18 mouse cellular contexts compared by ENCODE assay signal in the genomic region with DNA sequence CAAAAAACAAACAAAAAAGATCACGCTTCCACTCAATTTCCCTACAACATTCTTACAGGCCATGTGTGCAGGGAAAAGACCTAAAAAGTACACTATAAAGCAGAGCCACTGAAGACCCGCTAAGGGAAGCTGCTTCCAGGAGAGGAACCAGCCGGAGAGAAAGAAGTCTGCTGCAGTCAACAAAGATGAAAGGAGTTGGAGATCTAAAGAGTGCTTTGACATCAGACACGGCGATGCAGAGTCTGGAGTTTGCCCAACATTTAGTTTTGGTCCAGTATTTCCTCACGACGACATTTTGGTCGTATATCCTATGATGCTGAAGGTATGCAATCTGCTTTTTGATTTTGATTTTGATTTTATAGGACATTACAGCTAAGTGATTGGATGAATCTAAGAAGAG.
"Had no signal": no experiment of that assay in that cellular context is flagged by ENCODE, and none has a peak within 500 bp of the region (broad histone marks: within the 10 kb centered on the region; RNA-seq: fewer than 3 reads in every experiment).

No protein-coding gene starts in this region.

- H3K27me3 ChIP-seq: limb, embryonic 12.5 days; liver, embryonic 13.5 days; lung, embryonic 15.5 days; megakaryocyte, embryonic 14.5 days; midbrain, embryonic 15.5 days; neural tube, embryonic 13.5 days; stomach, embryonic 15.5 days had no signal

- DNase-seq: kidney, adult 8-10 months; kidney, postnatal 25 days; layer of hippocampus, adult 9-11 months; layer of hippocampus, postnatal 36 days; liver; liver, embryonic 13.5 days; liver, postnatal 0 days; lung, postnatal 14 days; retina, postnatal 1 day; right cerebral cortex, postnatal 4 days; thymus, postnatal 36 days had no signal

- H3K4me3 ChIP-seq: limb, embryonic 12.5 days; liver, embryonic 13.5 days; lung, embryonic 15.5 days; megakaryocyte, embryonic 14.5 days; midbrain, embryonic 15.5 days; neural tube, embryonic 13.5 days; stomach, embryonic 15.5 days had no signal

- H3K4me1 ChIP-seq: stomach, embryonic 15.5 days had no signal

- H3K27ac ChIP-seq: limb, embryonic 12.5 days; lung, embryonic 15.5 days; macrophage; midbrain, embryonic 15.5 days; neural tube, embryonic 13.5 days; stomach, embryonic 15.5 days had no signal

- H3K36me3 ChIP-seq: lung, embryonic 15.5 days; midbrain, embryonic 15.5 days had no signal
